Mouse (Mus musculus) neural tube, embryonic 12.5 days (tissue): ENCODE data around the gene Elf2. TPM values are rescaled to one million over a fixed set of nuclear protein-coding genes. Genes with fewer than 3 reads are reported as not detected.

Experiments used
- ATAC-seq: fragments of 200-750 bp; cut with Nextera tagmentation; 2 replicates; pipeline ENCODE4 v1.8.0; 2017; ENCODE audit warnings: low read depth, mild to moderate bottlenecking, moderate TSS enrichment, moderate library complexity; ENCODE audit not compliant: low FRiP score
- H3K27ac ChIP-seq: fragments of 300-500 bp; sonication (generic); 2 replicates; pipeline ENCODE4 v1.5.1; 2016
- H3K27me3 ChIP-seq: fragments of 300-500 bp; sonication (generic); replicated peaks from 2 replicates; pipeline ENCODE4 v1.6.1; 2016; ENCODE audit warnings: mild to moderate bottlenecking
- H3K36me3 ChIP-seq: fragments of 300-500 bp; sonication (generic); 2 replicates; pipeline ENCODE4 v1.6.1; 2016; ENCODE audit warnings: mild to moderate bottlenecking
- H3K4me1 ChIP-seq: fragments of 300-500 bp; sonication (generic); 2 replicates; pipeline ENCODE4 v1.6.1; 2016
- H3K4me2 ChIP-seq: fragments of 300-500 bp; sonication (generic); replicated peaks from 2 replicates; pipeline ENCODE4 v1.6.1; 2016; ENCODE audit warnings: mild to moderate bottlenecking
- H3K4me3 ChIP-seq: fragments of 300-500 bp; sonication (generic); 2 replicates; pipeline ENCODE4 v1.5.1; 2016
- H3K9ac ChIP-seq: fragments of 300-500 bp; sonication (generic); 2 replicates; pipeline ENCODE4 v1.6.1; 2016; ENCODE audit warnings: mild to moderate bottlenecking
- H3K9me3 ChIP-seq: fragments of 300-500 bp; sonication (generic); 2 replicates; pipeline ENCODE4 v1.6.1; 2016; ENCODE audit warnings: mild to moderate bottlenecking
- WGBS: fragments of 180-500 bp; shearing (Covaris S2); methylation state at CpG from one replicate; pipeline ENCODE4 v1.1.7; 2016; 5-methylcytosine and 5-hydroxymethylcytosine counted together
- microRNA-seq: library from miRNA; unstranded; fragments of <30 nt; microRNA quantifications from one replicate; pipeline ENCODE4, GENCODE M21; 2017
- polyA plus RNA-seq: library from polyadenylated mRNA; unstranded; fragments of >200 nt; fragmentation: Nextera tagmentation; extraction: Ambion mirVana; gene quantifications from 2 replicates; pipeline ENCODE4 v1.2.1, GENCODE M21; 2016

The Elf2 gene
- polyA plus RNA-seq, 1 experiment from 2014 or later = 41.2 TPM

DNA sequence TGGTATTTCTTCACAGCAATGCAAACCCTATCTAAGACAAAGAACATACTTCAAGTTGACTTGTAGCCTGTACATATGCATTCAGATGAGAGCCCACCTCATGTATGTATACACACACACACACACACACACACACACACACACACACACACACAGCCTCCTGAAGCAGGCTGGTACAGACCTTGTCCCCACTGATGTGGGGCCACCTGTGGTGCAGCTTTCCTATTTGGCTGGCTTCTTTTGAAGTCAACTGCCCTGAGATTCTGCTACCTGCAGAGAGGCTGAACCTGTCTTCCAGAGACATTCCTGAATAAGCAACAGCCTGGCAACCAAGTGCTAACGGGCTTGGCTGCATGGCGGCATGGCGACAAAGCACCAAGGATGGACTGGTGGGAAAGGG is 130.0 kb downstream of the Elf2 start:
- Histone ChIP-seq H3K36me3 (no peaks in the 10 kb centered on the region), H3K9ac (no peak overlapping the region), H3K4me3 (no peak overlapping the region), H3K9me3 (no peaks in the 10 kb centered on the region), H3K4me1 (no peaks in the 10 kb centered on the region), H3K4me2 (no peak overlapping the region), H3K27me3 (no peaks in the 10 kb centered on the region), H3K27ac (no peak overlapping the region)
- WGBS = 84% methylated on average over 3 of the region's 3 CpGs
- ATAC-seq = no peak

GRCm38 (mm10) chr3:51209503-51210314 is 130.8 kb downstream of the Elf2 start:
- Histone ChIP-seq H3K9ac (no peak overlapping the region), H3K27ac (no peak overlapping the region), H3K9me3 (no peaks in the 10 kb centered on the region), H3K27me3 (no peaks in the 10 kb centered on the region), H3K4me3 (no peak overlapping the region), H3K4me2 (no peak overlapping the region), H3K4me1 (no peaks in the 10 kb centered on the region), H3K36me3 (no peaks in the 10 kb centered on the region)
- no peak for ATAC-seq
- WGBS = 87% methylated on average over 7 of the region's 7 CpGs

DNA sequence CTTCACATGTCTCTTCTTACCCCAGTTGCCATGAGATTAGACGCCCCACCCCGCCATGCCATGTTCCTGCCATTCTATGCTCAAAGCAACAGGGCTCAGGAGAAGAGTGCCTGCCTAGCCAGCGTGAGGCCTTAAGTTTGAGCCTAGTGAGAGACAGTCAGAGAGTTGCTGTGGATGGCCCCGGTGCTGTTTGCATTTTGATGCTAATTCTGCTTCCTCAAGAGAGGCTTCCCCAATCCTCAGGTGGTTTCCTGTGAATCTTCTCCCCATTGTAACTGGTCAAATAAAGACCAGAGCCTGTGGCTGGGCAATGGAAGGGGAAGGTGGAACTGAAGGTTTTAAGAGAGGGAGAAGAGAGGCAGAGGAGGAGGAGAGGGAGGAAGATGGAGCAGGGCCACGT is 131.8 kb downstream of the Elf2 start:
- H3K4me1 ChIP-seq = no peaks in the 10 kb centered on the region
- no peaks in the 10 kb centered on the region for H3K36me3 ChIP-seq
- H3K9ac ChIP-seq = no peak overlapping the region
- 40% methylated on average over 5 of the region's 5 CpGs for WGBS
- ATAC-seq = no peak
- no peak overlapping the region for H3K27ac ChIP-seq
- H3K4me3 ChIP-seq = no peak overlapping the region
- H3K4me2 ChIP-seq = no peak overlapping the region
- H3K27me3 ChIP-seq = no peaks in the 10 kb centered on the region
- no peaks in the 10 kb centered on the region for H3K9me3 ChIP-seq

- 80% methylated on average over 7 of the region's 7 CpGs for WGBS
- Histone ChIP-seq H3K27ac (no peak overlapping the region), H3K4me2 (no peak overlapping the region), H3K4me1 (no peaks in the 10 kb centered on the region), H3K4me3 (no peak overlapping the region), H3K36me3 (no peaks in the 10 kb centered on the region), H3K27me3 (no peaks in the 10 kb centered on the region), H3K9me3 (no peaks in the 10 kb centered on the region), H3K9ac (no peak overlapping the region)
- no peak for ATAC-seq
Measured at GRCm38 (mm10) chr3:51206521-51206920, 133.9 kb downstream of the Elf2 start.

DNA sequence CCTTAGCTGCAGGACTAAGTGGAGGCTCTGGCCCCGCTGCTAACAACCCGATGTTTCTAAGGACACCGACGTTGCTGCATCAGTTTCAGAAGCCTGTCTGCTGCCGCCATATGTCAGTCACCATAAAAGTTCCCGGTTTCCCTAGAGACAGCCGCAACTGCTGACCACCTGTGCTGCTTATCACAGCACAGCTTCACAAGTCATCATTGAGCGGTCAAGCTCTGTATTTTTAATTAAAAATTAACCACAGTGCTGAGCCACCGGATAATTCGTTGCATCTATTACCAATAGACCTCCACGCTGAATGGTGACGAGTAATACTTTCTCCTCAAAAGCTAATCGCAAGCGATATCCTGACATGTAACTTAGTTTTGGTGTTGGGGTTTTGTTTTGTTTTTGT is 135.6 kb downstream of the Elf2 start:
- Histone ChIP-seq H3K27ac (no peak overlapping the region), H3K4me3 (no peak overlapping the region), H3K9ac (no peak overlapping the region), H3K9me3 (no peaks in the 10 kb centered on the region), H3K36me3 (no peaks in the 10 kb centered on the region), H3K4me1 (no peaks in the 10 kb centered on the region), H3K4me2 (no peak overlapping the region), H3K27me3 (no peaks in the 10 kb centered on the region)
- ATAC-seq = no peak
- 85% methylated on average over 14 of the region's 14 CpGs for WGBS

DNA sequence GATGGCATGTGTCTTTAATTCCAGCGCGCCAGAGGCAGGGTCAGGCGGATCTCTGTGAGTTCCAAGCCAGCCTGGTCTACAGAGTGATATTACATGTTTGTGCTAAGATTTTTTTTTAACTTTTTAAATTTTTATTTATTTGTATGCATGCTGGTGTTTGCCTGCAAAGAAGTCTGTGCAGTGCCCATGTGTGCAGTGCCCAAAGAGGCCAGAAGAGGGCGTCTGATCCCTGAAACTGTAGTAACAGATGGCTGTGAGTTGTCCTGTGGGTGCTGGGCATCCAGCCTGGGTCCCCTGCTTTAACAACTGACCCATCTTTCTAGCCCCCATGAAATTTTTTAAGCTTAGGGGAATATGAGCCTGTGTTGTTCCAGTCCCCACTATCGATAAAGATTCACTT is 136.0 kb downstream of the Elf2 start:
- Histone ChIP-seq H3K36me3 (no peaks in the 10 kb centered on the region), H3K27ac (no peak overlapping the region), H3K4me2 (no peak overlapping the region), H3K4me1 (no peaks in the 10 kb centered on the region), H3K9me3 (no peaks in the 10 kb centered on the region), H3K27me3 (no peaks in the 10 kb centered on the region), H3K9ac (no peak overlapping the region), H3K4me3 (no peak overlapping the region)
- 86% methylated on average over 5 of the region's 5 CpGs for WGBS
- no peak for ATAC-seq

GRCm38 (mm10) chr3:51203906-51204305 is 136.6 kb downstream of the Elf2 start:
- Histone ChIP-seq H3K9ac (no peak overlapping the region), H3K9me3 (no peaks in the 10 kb centered on the region), H3K4me3 (no peak overlapping the region), H3K4me1 (no peaks in the 10 kb centered on the region), H3K36me3 (no peaks in the 10 kb centered on the region), H3K4me2 (no peak overlapping the region), H3K27me3 (no peaks in the 10 kb centered on the region), H3K27ac (no peak overlapping the region)
- ATAC-seq = no peak
- WGBS = 92% methylated on average over 6 of the region's 6 CpGs

Small RNAs within 50 kb of the gene (microRNA-seq; reads per million reads assigned to microRNA genes)
- not detected for gene Gm24282

Other genes starting within 250 kb of the Elf2 start
- 18.9 and 20.3 TPM in 2 replicates for gene Noct, start 116.2 kb downstream of the Elf2 start, polyA plus RNA-seq
- gene Mgarp, start 56.1 kb upstream of the Elf2 start, polyA plus RNA-seq = 2.4 and 2.5 TPM in 2 replicates
- gene Ndufc1, start 68.3 kb upstream of the Elf2 start, polyA plus RNA-seq = 723 and 776 TPM in 2 replicates
- gene Naa15, start 74.5 kb upstream of the Elf2 start, polyA plus RNA-seq = 57.4 and 65.9 TPM in 2 replicates
- 16.9 and 19.4 TPM in 2 replicates for gene Rab33b, start 143.3 kb upstream of the Elf2 start, polyA plus RNA-seq
- gene Setd7, start 220.2 kb upstream of the Elf2 start, polyA plus RNA-seq = 3.7 and 4.2 TPM in 2 replicates